14 mouse cellular contexts compared by ENCODE assay signal in genomic region chr8:6644396-6644795, GRCm38 (mm10).
"Had no signal": no experiment of that assay in that cellular context is flagged by ENCODE, and none has a peak within 500 bp of the region (broad histone marks: within the 10 kb centered on the region; RNA-seq: fewer than 3 reads in every experiment).

No protein-coding gene starts in this region.

- H3K27me3 ChIP-seq: midbrain, embryonic 12.5 days; neural tube, embryonic 12.5 days; stomach, embryonic 15.5 days had no signal

- H3K36me3 ChIP-seq: midbrain, embryonic 10.5 days; midbrain, embryonic 12.5 days; neural tube, embryonic 12.5 days; stomach, embryonic 15.5 days had no signal

- H3K9ac ChIP-seq: lung, embryonic 14.5 days; midbrain, embryonic 12.5 days; neural tube, embryonic 12.5 days; stomach, embryonic 15.5 days had no signal

- H3K4me2 ChIP-seq: lung, embryonic 14.5 days; midbrain, embryonic 12.5 days; neural tube, embryonic 12.5 days; stomach, embryonic 15.5 days had no signal

- H3K9me3 ChIP-seq: midbrain, embryonic 10.5 days; midbrain, embryonic 12.5 days; neural tube, embryonic 12.5 days; stomach, embryonic 15.5 days had no signal

- H3K27ac ChIP-seq: midbrain, embryonic 10.5 days; midbrain, embryonic 12.5 days; neural tube, embryonic 12.5 days; stomach, embryonic 15.5 days; stomach, postnatal 0 days had no signal

- DNase-seq: lung, adult 18-20 months; lung, embryonic 14.5 days; lung, postnatal 10 days; lung, postnatal 4 days; midbrain, embryonic 14.5 days; right cerebral cortex, postnatal 14 days; thymus, adult 2 months; thymus, postnatal 25 days; thymus, postnatal 4 days had no signal

- H3K4me1 ChIP-seq: midbrain, embryonic 10.5 days; midbrain, embryonic 12.5 days; neural tube, embryonic 12.5 days; stomach, embryonic 15.5 days had no signal

- H3K4me3 ChIP-seq: midbrain, embryonic 10.5 days; midbrain, embryonic 12.5 days; neural tube, embryonic 12.5 days; stomach, embryonic 15.5 days had no signal
